In the genomic region with DNA sequence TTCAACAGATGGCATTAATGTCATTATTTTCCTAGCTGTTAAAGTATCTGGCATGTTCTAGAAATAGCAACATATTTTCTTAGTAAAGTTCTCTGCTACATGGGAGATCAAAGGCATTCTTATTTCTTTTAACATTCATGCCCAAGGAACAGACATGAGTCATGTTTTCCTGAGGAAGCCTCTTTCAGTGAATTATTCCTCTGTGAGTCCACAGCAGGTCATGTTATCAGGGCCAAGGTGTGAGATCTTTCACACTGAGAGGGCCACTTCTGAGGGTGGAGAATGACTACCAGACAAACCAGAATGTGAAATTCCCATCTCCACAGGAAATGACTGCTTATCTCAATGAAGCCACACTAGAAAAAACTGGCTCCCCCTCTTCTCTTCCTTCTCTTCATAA, we compare ENCODE assay signal across 12 mouse cellular contexts.
"Had no signal": no experiment of that assay in that cellular context is flagged by ENCODE, and none has a peak within 500 bp of the region (broad histone marks: within the 10 kb centered on the region; RNA-seq: fewer than 3 reads in every experiment).

No protein-coding gene starts in this region.

- H3K4me3 ChIP-seq: lung, embryonic 15.5 days; midbrain, embryonic 13.5 days; midbrain, embryonic 15.5 days; neural tube, embryonic 12.5 days; stomach, embryonic 15.5 days had no signal

- H3K27ac ChIP-seq: lung, embryonic 15.5 days; midbrain, embryonic 13.5 days; midbrain, embryonic 15.5 days; neural tube, embryonic 12.5 days; stomach, embryonic 15.5 days; stomach, postnatal 0 days had no signal

- DNase-seq: lung, adult 18-20 months; lung, postnatal 4 days; right cerebral cortex, postnatal 14 days; thymus, adult 2 months; thymus, postnatal 25 days; thymus, postnatal 4 days had no signal
